Mouse (Mus musculus): ENCODE measurements at regions not wholly inside any gene's neighbourhood (a gene's known extent, or its start where the extent isn't known, plus 50 kb on each side); places are given as distances from the start of the nearest gene placed in this dataset.

GRCm38 (mm10) chr1:120776906-120777305 is 174.7 kb downstream of the En1 start:
- no peak overlapping the region for H3K27ac ChIP-seq (ENCODE audit: insufficient read depth, low read length)
- H3K4me3 ChIP-seq (ENCODE audit: extremely low read depth, insufficient read depth, insufficient read length) = no peak overlapping the region
- no peaks in the 10 kb centered on the region for H3K4me1 ChIP-seq (ENCODE audit: control insufficient read depth, insufficient read depth, insufficient read length)
- H3K36me3 ChIP-seq (ENCODE audit: control insufficient read depth, insufficient read depth, low read length) = no peaks in the 10 kb centered on the region
- 68% methylated on average over 2 of the region's 2 CpGs for WGBS
- no peak for DNase-seq (ENCODE audit: low read depth in 1 of 2, low spot score in 2 of 2)
- TF ChIP-seq POLR2A (IDR thresholded peaks at IDR 0.05; ENCODE audit: low read depth, low read length) (no peak), CTCF (IDR thresholded peaks at IDR 0.05; ENCODE audit: extremely low read depth, insufficient read depth, insufficient read length, insufficient replicate concordance) (no peak)
- H3K27me3 ChIP-seq (ENCODE audit: control insufficient read depth, insufficient read depth, low read length) = no peaks in the 10 kb centered on the region

GRCm38 (mm10) chr1:120777468-120777867 is 175.2 kb downstream of the En1 start:
- no peak for TF ChIP-seq POLR2A (IDR thresholded peaks at IDR 0.05; ENCODE audit: low read depth, low read length)
- no peak for TF ChIP-seq CTCF (IDR thresholded peaks at IDR 0.05; ENCODE audit: extremely low read depth, insufficient read depth, insufficient read length, insufficient replicate concordance)
- WGBS = 87% methylated on average over 2 of the region's 2 CpGs
- DNase-seq (ENCODE audit: low read depth in 1 of 2, low spot score in 2 of 2) = no peak
- H3K27me3 ChIP-seq (ENCODE audit: control insufficient read depth, insufficient read depth, low read length) = no peaks in the 10 kb centered on the region
- H3K27ac ChIP-seq (ENCODE audit: insufficient read depth, low read length) = no peak overlapping the region
- no peaks in the 10 kb centered on the region for H3K36me3 ChIP-seq (ENCODE audit: control insufficient read depth, insufficient read depth, low read length)
- no peaks in the 10 kb centered on the region for H3K4me1 ChIP-seq (ENCODE audit: control insufficient read depth, insufficient read depth, insufficient read length)
- H3K4me3 ChIP-seq (ENCODE audit: extremely low read depth, insufficient read depth, insufficient read length) = no peak overlapping the region

- no peaks in the 10 kb centered on the region for H3K4me1 ChIP-seq (ENCODE audit: control insufficient read depth, insufficient read depth, insufficient read length)
- no peak for DNase-seq (ENCODE audit: low read depth in 1 of 2, low spot score in 2 of 2)
- TF ChIP-seq POLR2A (IDR thresholded peaks at IDR 0.05; ENCODE audit: low read depth, low read length) (no peak), CTCF (IDR thresholded peaks at IDR 0.05; ENCODE audit: extremely low read depth, insufficient read depth, insufficient read length, insufficient replicate concordance) (no peak)
- no peak overlapping the region for H3K4me3 ChIP-seq (ENCODE audit: extremely low read depth, insufficient read depth, insufficient read length)
- H3K27ac ChIP-seq (ENCODE audit: insufficient read depth, low read length) = no peak overlapping the region
- H3K36me3 ChIP-seq (ENCODE audit: control insufficient read depth, insufficient read depth, low read length) = no peaks in the 10 kb centered on the region
- WGBS = 77% methylated on average over 14 of the region's 14 CpGs
- H3K27me3 ChIP-seq (ENCODE audit: control insufficient read depth, insufficient read depth, low read length) = no peaks in the 10 kb centered on the region
These were observed 193.0 kb downstream of the En1 start for GRCm38 (mm10) chr1:120795245-120795644.

- 72% methylated on average over 5 of the region's 5 CpGs for WGBS
These were observed 199.2 kb downstream of the En1 start for GRCm38 (mm10) chr1:120801248-120801979.

GRCm38 (mm10) chr1:120801980-120802364 is 199.8 kb downstream of the En1 start:
- TF ChIP-seq POLR2A (IDR thresholded peaks at IDR 0.05; ENCODE audit: low read depth, low read length) (no peak), CTCF (IDR thresholded peaks at IDR 0.05; ENCODE audit: extremely low read depth, insufficient read depth, insufficient read length, insufficient replicate concordance) (no peak)
- no peak for DNase-seq (ENCODE audit: low read depth in 1 of 2, low spot score in 2 of 2)
- Histone ChIP-seq H3K27ac (ENCODE audit: insufficient read depth, low read length) (no peak overlapping the region), H3K36me3 (ENCODE audit: control insufficient read depth, insufficient read depth, low read length) (no peaks in the 10 kb centered on the region), H3K27me3 (ENCODE audit: control insufficient read depth, insufficient read depth, low read length) (no peaks in the 10 kb centered on the region), H3K4me3 (ENCODE audit: extremely low read depth, insufficient read depth, insufficient read length) (no peak overlapping the region), H3K4me1 (ENCODE audit: control insufficient read depth, insufficient read depth, insufficient read length) (no peaks in the 10 kb centered on the region)
- 85% methylated on average over 8 of the region's 8 CpGs for WGBS

More at GRCm38 (mm10) chr1:120801248-120801979, 199.2 kb downstream of the En1 start:
- H3K4me1 ChIP-seq (ENCODE audit: control insufficient read depth, insufficient read depth, insufficient read length) = no peaks in the 10 kb centered on the region
- no peak for DNase-seq (ENCODE audit: low read depth in 1 of 2, low spot score in 2 of 2)
- TF ChIP-seq CTCF (IDR thresholded peaks at IDR 0.05; ENCODE audit: extremely low read depth, insufficient read depth, insufficient read length, insufficient replicate concordance) (no peak), POLR2A (IDR thresholded peaks at IDR 0.05; ENCODE audit: low read depth, low read length) (no peak)
- no peak overlapping the region for H3K27ac ChIP-seq (ENCODE audit: insufficient read depth, low read length)
- H3K36me3 ChIP-seq (ENCODE audit: control insufficient read depth, insufficient read depth, low read length) = no peaks in the 10 kb centered on the region
- no peaks in the 10 kb centered on the region for H3K27me3 ChIP-seq (ENCODE audit: control insufficient read depth, insufficient read depth, low read length)
- no peak overlapping the region for H3K4me3 ChIP-seq (ENCODE audit: extremely low read depth, insufficient read depth, insufficient read length)

GRCm38 (mm10) chr1:120814441-120814840 is 212.2 kb downstream of the En1 start:
- no peaks in the 10 kb centered on the region for H3K4me1 ChIP-seq (ENCODE audit: control insufficient read depth, insufficient read depth, insufficient read length)
- DNase-seq (ENCODE audit: low read depth in 1 of 2, low spot score in 2 of 2) = no peak
- TF ChIP-seq POLR2A (IDR thresholded peaks at IDR 0.05; ENCODE audit: low read depth, low read length) (no peak), CTCF (IDR thresholded peaks at IDR 0.05; ENCODE audit: extremely low read depth, insufficient read depth, insufficient read length, insufficient replicate concordance) (no peak)
- WGBS = 82% methylated on average over 4 of the region's 4 CpGs
- H3K36me3 ChIP-seq (ENCODE audit: control insufficient read depth, insufficient read depth, low read length) = no peaks in the 10 kb centered on the region
- H3K27me3 ChIP-seq (ENCODE audit: control insufficient read depth, insufficient read depth, low read length) = no peaks in the 10 kb centered on the region
- H3K4me3 ChIP-seq (ENCODE audit: extremely low read depth, insufficient read depth, insufficient read length) = no peak overlapping the region
- no peak overlapping the region for H3K27ac ChIP-seq (ENCODE audit: insufficient read depth, low read length)

GRCm38 (mm10) chr1:120816237-120816820 is 214.1 kb downstream of the En1 start:
- Histone ChIP-seq H3K27me3 (ENCODE audit: control insufficient read depth, insufficient read depth, low read length) (no peaks in the 10 kb centered on the region), H3K27ac (ENCODE audit: insufficient read depth, low read length) (no peak overlapping the region), H3K36me3 (ENCODE audit: control insufficient read depth, insufficient read depth, low read length) (no peaks in the 10 kb centered on the region), H3K4me1 (ENCODE audit: control insufficient read depth, insufficient read depth, insufficient read length) (no peaks in the 10 kb centered on the region), H3K4me3 (ENCODE audit: extremely low read depth, insufficient read depth, insufficient read length) (no peak overlapping the region)
- WGBS = 73% methylated on average over 5 of the region's 5 CpGs
- DNase-seq (ENCODE audit: low read depth in 1 of 2, low spot score in 2 of 2) = no peak
- TF ChIP-seq CTCF (IDR thresholded peaks at IDR 0.05; ENCODE audit: extremely low read depth, insufficient read depth, insufficient read length, insufficient replicate concordance) (no peak), POLR2A (IDR thresholded peaks at IDR 0.05; ENCODE audit: low read depth, low read length) (no peak)
